In the genomic region with DNA sequence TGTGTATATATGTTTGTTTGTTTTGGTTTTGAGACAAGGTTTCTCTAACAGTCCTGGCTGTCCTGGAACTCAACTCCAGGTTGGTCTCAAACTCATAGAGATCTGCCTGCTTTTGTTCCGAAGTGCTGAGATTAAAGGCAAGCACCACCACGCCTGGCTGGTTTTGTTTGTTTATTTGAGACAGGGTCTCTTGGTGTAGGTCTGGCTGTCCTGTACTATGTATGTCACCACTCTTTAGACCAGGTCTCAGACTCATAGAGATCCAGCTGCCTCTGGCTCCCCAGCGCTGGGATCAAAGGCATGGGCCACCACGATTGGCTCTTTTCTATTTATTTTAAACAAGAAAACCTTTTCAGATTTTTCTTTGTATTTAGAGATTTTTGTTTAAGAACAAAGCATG, we compare ENCODE assay signal across 25 mouse cellular contexts.
DNase-seq lines count a peak whose midpoint lies in the region; ATAC-seq lines count a peak whose summit lies in the region.
"Had no signal": no experiment of that assay in that cellular context is flagged by ENCODE, and none has a peak within 500 bp of the region (broad histone marks: within the 10 kb centered on the region; RNA-seq: fewer than 3 reads in every experiment).

No protein-coding gene starts in this region.

- H3K4me3 ChIP-seq in kidney, embryonic 16.5 days (ENCODE audit: low read length) = no peak overlapping the region
- H3K4me3 ChIP-seq: forebrain, embryonic 13.5 days; heart, embryonic 12.5 days; liver, embryonic 13.5 days; megakaryocyte, embryonic 14.5 days; midbrain, embryonic 13.5 days; neural tube, embryonic 12.5 days had no signal

- ATAC-seq in kidney, embryonic 16.5 days (ENCODE audit: low FRiP score, low TSS enrichment) = no peak
- ATAC-seq: activated CD4-positive, CD25-positive, alpha-beta regulatory T cell, adult 4 months; midbrain, embryonic 13.5 days had no signal

- peak; percentile 9 for DNase-seq in heart, adult 11 months
- DNase-seq in heart, adult 9 months (ENCODE audit: low spot score in 2 of 2) = no peak
- DNase-seq in kidney, postnatal 4 days = no peak
- peak; percentile 19 for DNase-seq in forelimb bud, embryonic 11.5 days (ENCODE audit: low read depth, low spot score)
- DNase-seq in right cerebral cortex, postnatal 10 days (ENCODE audit: low spot score in 2 of 2) = no peak
- DNase-seq in adipocyte (ENCODE audit: low spot score) = no peak
- DNase-seq: adrenal gland, postnatal 10 days; cerebellum, adult 8-10 months; cerebellum, postnatal 36 days; heart, postnatal 10 days; kidney, adult 11 months; kidney, postnatal 25 days; layer of hippocampus, postnatal 36 days; liver, embryonic 13.5 days; lung, adult 2 months; lung, postnatal 36 days; thymus, postnatal 14 days had no signal

- H3K36me3 ChIP-seq in kidney, embryonic 16.5 days (ENCODE audit: insufficient read depth, low read length) = no peaks in the 10 kb centered on the region
- H3K36me3 ChIP-seq: heart, embryonic 12.5 days; liver, embryonic 13.5 days; midbrain, embryonic 13.5 days; neural tube, embryonic 12.5 days had no signal

- 19% methylated on average over 4 of the region's 4 CpGs for WGBS in kidney, embryonic 16.5 days

- peaks cover 11% of the 10 kb centered on the region for H3K4me1 ChIP-seq in kidney, embryonic 16.5 days (ENCODE audit: insufficient read depth, low read length)
- H3K4me1 ChIP-seq: forebrain, embryonic 13.5 days; liver, embryonic 13.5 days; megakaryocyte, embryonic 14.5 days; midbrain, embryonic 13.5 days; neural tube, embryonic 12.5 days had no signal

- H3K27me3 ChIP-seq in kidney, embryonic 16.5 days (ENCODE audit: insufficient read depth, low read length) = no peaks in the 10 kb centered on the region
- H3K27me3 ChIP-seq: forebrain, embryonic 13.5 days; heart, embryonic 12.5 days; liver, embryonic 13.5 days; megakaryocyte, embryonic 14.5 days; midbrain, embryonic 13.5 days; neural tube, embryonic 12.5 days had no signal

- H3K27ac ChIP-seq in kidney, embryonic 16.5 days (ENCODE audit: low read length) = peak overlapping the region; percentile 3; the same call in 1 of the 2 replicates
- H3K27ac ChIP-seq: forebrain, embryonic 13.5 days; hindbrain, embryonic 14.5 days; liver, embryonic 13.5 days; midbrain, embryonic 13.5 days; neural tube, embryonic 12.5 days had no signal

- H3K9ac ChIP-seq in kidney, embryonic 16.5 days (replicated peaks; ENCODE audit: low read length) = no peak overlapping the region
- H3K9ac ChIP-seq: forebrain, embryonic 13.5 days; heart, embryonic 12.5 days; hindbrain, embryonic 14.5 days; liver, embryonic 13.5 days; midbrain, embryonic 13.5 days; neural tube, embryonic 12.5 days had no signal

- no peaks in the 10 kb centered on the region for H3K9me3 ChIP-seq in kidney, embryonic 16.5 days (ENCODE audit: low read length)
- H3K9me3 ChIP-seq: forebrain, embryonic 13.5 days; heart, embryonic 12.5 days; liver, embryonic 13.5 days; midbrain, embryonic 13.5 days; neural tube, embryonic 12.5 days had no signal

- no peak overlapping the region for H3K4me2 ChIP-seq in kidney, embryonic 16.5 days (replicated peaks; ENCODE audit: low read depth, low read length)
- H3K4me2 ChIP-seq: forebrain, embryonic 13.5 days; heart, embryonic 12.5 days; hindbrain, embryonic 14.5 days; liver, embryonic 13.5 days; midbrain, embryonic 13.5 days; neural tube, embryonic 12.5 days had no signal

Comparison
In these comparisons a context has a peak if more than half of its experiments do, and no peak if none do; other contexts are left out.
1. DNase-seq: peak in heart, adult 11 months (single experiment) and forelimb bud, embryonic 11.5 days (single experiment); none in heart, adult 9 months (0 of 2), kidney, postnatal 4 days (0 of 2), right cerebral cortex, postnatal 10 days (0 of 2) and adipocyte (single experiment).